Mouse (Mus musculus) heart, postnatal 36 days (tissue): ENCODE results near the gene Asgr2. TPM values are rescaled to one million over a fixed set of nuclear protein-coding genes. Genes with fewer than 3 reads are reported as not detected.
"Not testable (repeated sequence)": the region's sequence is repeated elsewhere in the genome, so short reads cannot be mapped to it uniquely, and the experiment has no call there.

Experiments used
- DNase-seq, 2 experiments: peaks; one replicate each; pipeline ENCODE4 v3.0.0; 2021 to 2022
- intact Hi-C: fragments of 180-260 bp; cut with DNase I; formaldehyde crosslinking; loops from one replicate; pipeline ENCODE4 v1.15.1; 2025
- total RNA-seq, 2 experiments: library from RNA; stranded (reverse); gene quantifications; 2 replicates each; pipeline ENCODE4 v1.2.3; 2021

Asgr2 gene
- total RNA-seq, 2 experiments from 2014 or later = not detected

DNA sequence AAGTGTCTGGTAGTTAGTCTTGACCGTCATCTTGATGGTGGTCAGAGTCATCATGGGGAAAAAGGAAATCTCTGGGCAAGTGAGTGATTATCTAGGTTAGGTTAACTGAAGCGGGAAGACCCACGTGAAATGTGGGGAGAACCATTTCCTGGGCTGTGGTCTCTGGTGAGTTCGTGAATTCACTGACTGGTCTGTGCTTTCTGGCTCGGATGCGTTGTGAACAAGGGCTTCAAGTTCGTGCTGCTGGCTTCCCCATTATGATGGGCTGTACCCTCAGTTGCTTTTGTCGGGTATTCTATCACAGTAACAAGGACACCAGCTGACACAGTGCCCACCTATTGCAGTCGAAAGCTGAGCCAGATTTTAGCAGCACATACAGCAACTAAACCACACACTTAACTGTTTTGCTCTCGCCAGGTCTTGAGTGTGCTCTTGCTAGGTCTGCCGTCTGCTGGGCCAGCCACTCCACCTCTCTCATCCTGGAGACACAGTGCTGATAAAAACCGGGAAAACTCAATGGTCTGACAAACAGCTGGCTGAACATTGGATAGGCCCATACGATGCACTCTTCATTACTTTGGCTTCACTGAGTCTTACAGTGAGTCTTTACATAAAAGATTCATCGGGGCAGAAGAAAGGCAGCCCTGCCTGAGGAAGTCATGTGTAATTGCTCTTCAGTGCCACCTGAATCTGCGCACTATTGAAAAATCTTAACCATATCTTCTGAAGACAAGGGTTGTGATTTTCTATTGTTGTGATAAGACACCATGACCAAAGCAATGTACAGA, 11.4 kb upstream of the Asgr2 start:
- intact Hi-C loops = no loop called here
- no peak for DNase-seq

DNA sequence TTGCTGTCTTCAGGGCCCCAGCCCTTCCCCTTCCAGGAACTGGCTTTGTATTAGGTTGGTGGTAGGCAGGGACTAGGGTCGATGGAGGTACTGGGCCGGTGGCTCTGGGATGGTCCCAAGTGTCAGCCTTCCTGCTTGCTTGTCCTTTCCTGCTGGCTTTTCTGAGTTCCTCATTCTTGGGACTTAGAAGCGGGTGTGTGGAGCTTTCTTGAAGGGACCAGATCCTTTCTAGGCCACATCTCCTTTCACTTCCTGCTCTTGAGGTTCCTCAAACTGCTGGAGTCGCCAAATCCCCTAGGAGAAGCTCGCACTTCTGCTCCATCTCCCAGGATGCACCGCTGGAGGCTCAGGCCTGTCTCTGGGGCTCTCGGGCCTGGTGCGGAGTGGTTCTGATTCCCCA, 7.9 kb upstream of the Asgr2 start:
- intact Hi-C loops = no loop called here
- peak; percentile 18 to 25 for DNase-seq

DNA sequence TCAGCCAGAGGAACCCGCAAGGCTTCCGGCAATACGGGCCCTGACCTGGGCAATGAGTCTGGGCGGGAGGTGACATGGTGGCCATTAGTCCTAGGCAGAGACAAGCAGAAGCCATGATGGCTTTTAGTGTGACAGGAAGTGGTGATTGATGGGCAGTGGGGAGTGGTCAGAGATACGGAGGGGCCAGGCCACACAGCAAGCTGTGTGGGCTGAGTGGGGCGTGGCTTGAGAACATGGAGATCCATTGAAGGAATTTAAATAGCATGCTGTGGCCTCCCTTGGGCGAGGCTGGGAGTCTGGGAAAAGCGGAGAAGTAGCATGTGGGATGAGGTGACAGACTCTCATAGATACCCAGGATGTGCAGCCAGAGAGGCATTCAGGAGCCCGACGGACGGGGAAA, 5.0 kb downstream of the Asgr2 start:
- intact Hi-C loops = no loop called here
- DNase-seq = no peak

DNA sequence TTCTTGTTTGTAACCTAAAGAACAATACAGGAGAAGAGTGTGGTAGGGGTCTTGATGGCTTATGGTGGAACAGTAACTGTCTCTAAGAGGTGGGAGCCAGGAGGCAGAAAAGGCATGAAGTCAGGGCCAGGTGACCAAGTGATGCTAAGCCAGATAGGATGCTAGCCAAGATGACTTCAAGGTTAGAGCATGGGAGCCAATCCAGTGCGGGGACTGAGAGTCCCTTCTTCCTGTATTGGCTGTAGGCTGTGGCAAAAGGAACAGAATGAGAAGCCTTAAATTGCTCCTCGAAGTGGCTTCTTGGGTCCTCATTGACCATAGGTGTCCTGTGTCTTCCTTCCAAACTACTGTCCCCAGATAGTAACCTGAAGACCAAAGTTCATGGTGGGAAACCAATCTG, 6.7 kb downstream of the Asgr2 start:
- no peak for DNase-seq
- intact Hi-C loops = no loop called here

DNA sequence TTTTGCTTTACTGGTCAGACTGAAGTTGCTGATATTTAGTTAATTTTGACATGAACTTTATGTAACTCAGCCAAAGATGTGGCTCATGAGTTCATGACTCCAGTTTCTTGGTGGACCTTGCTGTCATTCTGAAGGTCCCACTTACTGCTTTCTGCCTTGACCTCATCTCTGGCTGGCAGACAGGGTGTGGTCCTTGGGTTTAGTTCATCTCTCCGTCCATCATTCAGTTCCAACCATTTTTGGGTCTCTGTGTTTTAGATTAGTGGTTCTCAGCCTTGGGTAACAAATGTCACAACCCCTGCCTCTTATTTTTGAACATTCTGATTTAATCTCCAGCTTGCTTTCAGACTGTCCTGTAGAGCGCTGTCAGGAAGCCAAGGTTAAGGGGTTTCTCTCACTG, 7.4 kb downstream of the Asgr2 start:
- no peak for DNase-seq
- intact Hi-C loops = no loop called here

DNA sequence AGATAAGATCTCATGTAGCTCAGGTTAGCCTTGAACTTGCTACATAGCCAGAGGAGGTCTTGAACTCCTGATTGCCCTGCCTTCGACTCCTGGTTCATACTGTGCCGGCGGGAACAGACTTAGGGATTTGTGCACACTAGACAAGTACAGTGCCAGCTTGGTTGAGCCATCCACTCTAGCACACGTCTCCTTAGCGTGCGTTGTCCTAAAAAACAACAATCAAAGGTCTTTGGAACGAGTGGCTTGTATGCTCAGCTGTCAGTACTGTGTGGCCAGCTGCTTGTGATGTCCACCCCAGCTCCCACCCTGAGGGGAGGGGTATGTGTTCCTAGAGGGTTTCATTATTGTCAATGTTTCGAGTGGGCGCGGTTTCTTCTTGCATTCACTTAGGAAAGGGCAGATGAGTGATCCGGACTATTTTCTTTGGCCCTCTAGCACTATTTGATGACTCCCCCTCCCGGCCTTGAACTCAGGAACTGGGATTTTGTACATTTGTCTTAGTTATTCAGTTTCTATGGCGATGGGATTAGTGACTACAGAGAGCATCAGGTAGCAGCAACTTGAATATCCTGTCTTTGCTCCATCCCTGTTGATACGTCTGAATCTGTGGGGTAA, 11.4 kb downstream of the Asgr2 start:
- intact Hi-C loops = no loop called here

DNA sequence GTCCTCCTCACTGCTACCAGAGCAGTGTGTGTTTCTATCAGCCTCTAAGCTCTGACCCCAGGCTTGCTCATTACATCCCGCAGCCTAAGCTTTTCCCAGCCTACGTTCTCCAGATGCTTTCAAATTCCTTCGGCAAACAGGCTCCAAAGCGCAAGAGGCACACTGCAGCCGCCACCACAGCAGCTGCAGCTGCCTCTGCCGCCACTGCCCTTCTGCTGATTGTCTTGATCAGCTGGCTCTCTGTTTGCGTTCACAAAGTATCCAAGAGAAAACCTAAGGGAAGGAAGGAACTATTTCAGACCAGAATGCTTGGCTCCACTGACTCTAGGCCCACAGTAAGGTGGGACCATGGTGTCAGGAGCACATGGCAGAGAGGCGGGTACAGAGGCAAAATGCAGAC, 14.6 kb downstream of the Asgr2 start:
- no peak for DNase-seq
- intact Hi-C loops = no loop called here

More for the DNA sequence above, 11.4 kb downstream of the Asgr2 start:
- DNase-seq = no peak

DNA sequence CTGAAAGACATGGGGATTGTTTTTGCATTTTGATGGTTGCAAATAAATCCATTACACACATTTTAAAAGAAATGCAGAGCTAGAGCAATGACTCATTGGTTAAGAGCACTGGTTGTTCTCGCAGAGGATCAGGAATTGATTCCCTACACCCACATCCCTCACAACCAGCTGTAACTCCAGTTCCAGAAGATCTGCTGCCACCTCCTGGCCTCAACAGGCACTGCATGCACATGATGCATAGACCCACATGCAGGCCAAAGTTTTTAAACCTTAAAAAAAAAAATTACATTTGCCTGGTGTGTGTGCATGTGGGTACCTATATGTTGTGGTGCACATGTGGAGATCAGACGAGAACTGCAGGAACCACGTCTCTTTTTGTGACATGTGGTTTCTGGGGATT, 17.7 kb downstream of the Asgr2 start:
- intact Hi-C loops = no loop called here
- DNase-seq = no peak

DNA sequence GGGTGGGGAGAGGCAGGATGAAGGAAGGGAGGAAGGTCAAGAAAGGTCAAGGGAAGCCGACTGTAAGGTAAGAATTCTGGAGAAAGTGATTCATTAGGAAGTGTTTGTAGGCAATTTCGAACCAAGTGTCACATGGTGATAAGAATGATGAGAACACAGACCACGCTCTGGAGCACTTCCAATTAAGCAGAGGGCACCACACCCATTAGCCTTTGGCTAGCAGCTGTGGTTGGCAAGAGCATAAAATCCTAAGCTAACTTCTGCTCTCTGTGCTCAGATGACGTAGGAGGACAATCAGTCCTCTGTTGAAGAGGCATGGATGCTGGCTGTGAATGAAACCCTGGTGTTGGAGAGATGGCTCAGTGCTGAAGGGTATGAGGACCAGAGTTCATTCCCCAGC, 22.1 kb downstream of the Asgr2 start:
- intact Hi-C loops = no loop called here
- DNase-seq = peak in 1 of 2 experiments; percentile 19

DNA sequence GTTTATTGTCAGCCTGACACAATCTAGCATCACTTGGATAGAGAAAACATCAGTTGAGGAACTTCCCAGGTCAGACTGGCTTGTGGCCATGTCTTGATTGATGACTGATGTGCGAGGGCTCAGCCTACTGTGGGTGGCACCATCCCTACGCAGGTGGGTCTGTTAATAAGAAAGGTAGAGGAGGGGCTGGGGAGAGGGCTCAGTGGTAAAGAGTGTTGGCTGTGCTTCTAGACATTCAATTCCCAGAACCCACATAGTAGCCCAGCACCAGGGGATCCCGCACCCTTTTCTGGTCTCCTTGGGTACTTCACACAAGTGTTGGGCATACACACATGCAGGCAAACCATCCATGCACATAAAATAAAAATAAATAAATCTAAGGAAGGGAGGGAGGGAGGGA, 23.5 kb downstream of the Asgr2 start:
- intact Hi-C loops = no loop called here
- no peak for DNase-seq

DNA sequence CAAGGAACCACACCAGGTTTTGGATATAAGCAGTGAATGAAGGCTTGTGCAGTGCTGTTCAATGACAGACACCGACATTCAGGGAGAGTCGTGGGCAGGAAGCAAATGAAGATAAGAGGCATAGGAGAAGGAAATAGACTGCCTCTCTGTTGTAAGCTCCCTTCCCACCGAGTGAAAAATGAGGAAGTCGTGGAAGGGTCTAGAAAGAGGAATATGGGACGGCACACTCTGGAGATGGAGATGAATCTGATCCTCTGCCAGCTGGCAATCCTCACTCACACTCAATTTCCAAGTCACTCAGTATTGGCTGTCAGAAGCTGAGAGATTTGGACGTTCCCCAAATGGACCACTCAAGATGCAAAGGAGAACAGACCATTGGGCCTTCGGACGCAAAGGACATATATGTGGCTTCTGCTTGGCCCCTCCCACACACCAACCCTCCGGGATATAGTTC, 37.5 kb downstream of the Asgr2 start, which contains the start of gene Mgl2:
Mgl2 (plus strand) TSS at position 404 of the 454 bp plus-strand sequence.
- intact Hi-C loops = no loop called here
- no peak for DNase-seq

DNA sequence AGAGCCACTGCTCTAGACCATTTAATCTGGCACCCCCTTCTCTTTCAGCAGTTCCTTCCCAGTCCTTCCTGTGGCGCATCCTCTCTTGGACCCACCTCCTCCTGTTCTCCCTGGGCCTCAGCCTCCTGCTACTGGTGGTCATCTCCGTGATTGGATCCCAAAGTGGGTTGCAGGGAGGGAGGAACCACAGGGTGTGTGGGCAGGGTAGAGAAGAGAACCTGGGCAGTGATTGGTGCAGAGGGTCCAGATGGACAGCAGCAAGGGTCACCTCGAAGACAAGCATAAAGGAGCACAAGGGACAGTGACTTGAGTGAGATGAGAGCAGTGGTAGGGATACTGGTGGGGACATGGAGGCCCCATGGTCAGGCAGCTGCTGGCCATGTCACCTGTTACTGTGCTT, 42.6 kb downstream of the Asgr2 start:
- DNase-seq, intact Hi-C loops: not testable (repeated sequence)

DNA sequence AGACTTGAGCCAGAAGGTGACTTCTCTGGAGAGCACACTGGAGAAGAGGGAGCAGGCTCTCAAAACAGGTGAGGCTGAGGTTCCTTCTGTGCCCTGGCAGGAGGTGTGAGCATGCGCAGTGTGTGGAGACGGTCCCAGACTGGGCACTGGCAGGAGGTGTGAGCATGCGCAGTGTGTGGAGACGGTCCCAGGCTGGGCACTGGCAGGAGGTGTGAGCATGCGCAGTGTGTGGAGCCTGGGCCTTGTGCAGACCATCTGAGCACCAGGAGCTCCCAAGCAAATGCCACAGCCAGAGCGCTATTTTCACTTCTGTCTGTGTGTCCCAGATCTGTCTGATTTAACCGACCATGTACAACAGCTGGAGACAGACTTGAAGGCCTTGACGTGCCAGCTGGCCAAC, 43.5 kb downstream of the Asgr2 start:
- DNase-seq, intact Hi-C loops: not testable (repeated sequence)

DNA sequence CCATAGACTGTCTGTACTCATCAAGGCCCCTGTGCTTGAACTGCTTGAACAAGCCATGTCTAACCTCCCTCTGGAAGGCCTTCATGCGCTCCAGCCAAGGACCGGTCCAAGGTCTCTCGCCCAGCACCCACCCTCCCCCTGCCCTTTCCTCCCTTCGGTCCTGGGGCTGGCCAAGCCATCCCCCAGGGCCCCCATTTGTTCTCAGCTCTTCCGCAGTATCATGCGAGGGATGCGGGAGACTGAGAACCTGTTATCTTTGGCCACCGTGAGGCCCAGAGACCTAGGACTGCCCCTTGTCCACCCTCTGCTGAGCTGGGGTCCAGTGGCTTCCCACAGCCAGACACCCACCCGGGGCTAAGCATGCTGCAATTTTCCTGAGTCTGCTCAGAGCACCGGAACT, 46.7 kb downstream of the Asgr2 start:
- intact Hi-C loops = no loop called here
- no peak for DNase-seq

DNA sequence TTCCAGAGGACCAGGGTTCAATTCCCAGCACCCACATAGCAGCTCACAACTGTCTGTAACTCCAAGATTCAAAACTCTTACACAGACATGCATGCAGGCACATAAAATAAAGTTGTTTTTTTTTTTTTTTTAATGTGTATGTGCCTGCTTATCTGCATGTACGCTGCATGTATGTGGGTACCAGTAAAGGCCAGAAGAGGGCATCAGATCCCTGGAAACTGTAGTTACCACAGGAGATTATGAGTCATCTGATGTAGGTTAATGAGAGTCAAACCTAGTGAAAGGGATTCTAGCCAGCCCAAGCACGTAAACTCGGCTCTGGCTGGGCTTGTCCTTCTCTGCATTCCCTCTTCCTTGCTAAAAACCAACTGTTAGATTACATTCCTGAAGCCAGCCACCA, 58.6 kb downstream of the Asgr2 start:
- no peak for DNase-seq
- intact Hi-C loops = loop anchor here (1.0 kb wide), 1 partner anchor 40 kb away; no protein-coding TSS in a partner anchor

Other genes starting within 250 kb of the Asgr2 start
- 10 to 100 TPM; 24.6 to 26.7 TPM for gene Plscr3, start 246.3 kb upstream of the Asgr2 start, total RNA-seq
- gene Tnk1, start 233.9 kb upstream of the Asgr2 start, total RNA-seq = under 1 TPM; 0.08 to 0.11 TPM
- gene Tmem95, start 214.6 kb upstream of the Asgr2 start, total RNA-seq = not detected
- gene Kctd11, start 211.2 kb upstream of the Asgr2 start, total RNA-seq = 1 to 10 TPM; 2.6 to 2.8 TPM
- under 1 TPM; 0.78 to 0.89 TPM for gene Acap1, start 197.1 kb upstream of the Asgr2 start, total RNA-seq
- gene 2810408A11Rik, start 191.7 kb upstream of the Asgr2 start, total RNA-seq = under 1 TPM; 0.73 to 0.89 TPM
- gene Neurl4, start 191.6 kb upstream of the Asgr2 start, total RNA-seq = 10 to 100 TPM; 40.2 to 47.4 TPM
- gene Gps2, start 178.8 kb upstream of the Asgr2 start, total RNA-seq = 10 to 100 TPM; 28.2 to 32.1 TPM
- 100 to 1,000 TPM; 420 to 449 TPM for gene Eif5a, start 170.7 kb upstream of the Asgr2 start, total RNA-seq
- 10 to 100 TPM; 18.4 to 20.3 TPM for gene Ybx2, start 156.8 kb upstream of the Asgr2 start, total RNA-seq
- 100 to 1,000 TPM; 385 to 406 TPM for gene Slc2a4, start 144.5 kb upstream of the Asgr2 start, total RNA-seq
- gene Cldn7, start 127.9 kb upstream of the Asgr2 start, total RNA-seq = not detected
- gene Ctdnep1, start 111.5 kb upstream of the Asgr2 start, total RNA-seq = 100 to 1,000 TPM; 160 to 169 TPM
- 10 to 100 TPM; 47.0 to 47.4 TPM for gene Elp5, start 110.1 kb upstream of the Asgr2 start, total RNA-seq
- 100 to 1,000 TPM; 306 to 329 TPM for gene Gabarap, start 101.5 kb upstream of the Asgr2 start, total RNA-seq
- 10 to 100 TPM; 23.1 to 23.4 TPM for gene Phf23, start 96.9 kb upstream of the Asgr2 start, total RNA-seq
- 1 to 10 TPM; 5.0 to 6.1 TPM for gene Dvl2, start 92.0 kb upstream of the Asgr2 start, total RNA-seq
- gene Acadvl, start 77.2 kb upstream of the Asgr2 start, total RNA-seq = 1,000 to 10,000 TPM; 1,292 to 1,425 TPM
- 1 to 10 TPM; 6.3 to 7.4 TPM for gene Dlg4, start 75.7 kb upstream of the Asgr2 start, total RNA-seq
- gene Asgr1, start 38.6 kb upstream of the Asgr2 start, total RNA-seq = not detected
- 1 to 10 TPM; 4.2 to 5.8 TPM for gene Mgl2, start 37.7 kb downstream of the Asgr2 start, total RNA-seq
- gene Clec10a, start 63.6 kb downstream of the Asgr2 start, total RNA-seq = 1 to 10 TPM; 2.7 to 3.3 TPM
- gene Slc16a11, start 120.1 kb downstream of the Asgr2 start, total RNA-seq = under 1 TPM; 0.28 to 0.30 TPM
- 1 to 10 TPM; 3.3 to 3.9 TPM for gene Slc16a13, start 128.4 kb downstream of the Asgr2 start, total RNA-seq
- 10 to 100 TPM; 19.7 to 20.0 TPM for gene Bcl6b, start 137.2 kb downstream of the Asgr2 start, total RNA-seq
- 10 to 100 TPM; 32.7 to 38.0 TPM for gene 0610010K14Rik, start 145.3 kb downstream of the Asgr2 start, total RNA-seq
- gene Gm21988, start 147.2 kb downstream of the Asgr2 start, total RNA-seq = 1 to 10 TPM; 2.1 to 3.3 TPM
- gene Rnasek, start 147.2 kb downstream of the Asgr2 start, total RNA-seq = 100 to 1,000 TPM; 106 to 113 TPM
- 1 to 10 TPM; 2.5 to 3.7 TPM for gene Alox12, start 162.7 kb downstream of the Asgr2 start, total RNA-seq
- not detected for gene Alox12e, start 230.0 kb downstream of the Asgr2 start, total RNA-seq